Mouse (Mus musculus) neural tube, embryonic 14.5 days (tissue): ENCODE results near the gene Cfap69. TPM values are rescaled to one million over a fixed set of nuclear protein-coding genes. Genes with fewer than 3 reads are reported as not detected.

Source experiments
- ATAC-seq: fragments of 200-750 bp; cut with Nextera tagmentation; 2 replicates; pipeline ENCODE4 v1.8.0; 2017; ENCODE audit warnings: low read depth, mild to moderate bottlenecking, moderate TSS enrichment, moderate library complexity
- H3K27ac ChIP-seq: fragments of 300-500 bp; sonication (generic); 2 replicates; pipeline ENCODE4 v1.5.1; 2014; ENCODE audit warnings: low read depth, mild to moderate bottlenecking, control low read depth, low read length, moderate library complexity, mixed read lengths
- H3K27me3 ChIP-seq: fragments of 300-500 bp; sonication (generic); 2 replicates; pipeline ENCODE4 v1.6.1; 2014; ENCODE audit warnings: low read length; ENCODE audit not compliant: control insufficient read depth, insufficient read depth
- H3K36me3 ChIP-seq: fragments of 300-500 bp; sonication (generic); 2 replicates; pipeline ENCODE4 v1.6.1; 2014; ENCODE audit warnings: low read length, mixed read lengths; ENCODE audit not compliant: control insufficient read depth, insufficient read depth
- H3K4me1 ChIP-seq: fragments of 300-500 bp; sonication (generic); 2 replicates; pipeline ENCODE4 v1.6.1; 2014; ENCODE audit warnings: low read length; ENCODE audit not compliant: control insufficient read depth, insufficient read depth
- H3K4me2 ChIP-seq: fragments of 300-500 bp; sonication (generic); 2 replicates; pipeline ENCODE4 v1.6.1; 2014; ENCODE audit warnings: mild to moderate bottlenecking, low read depth, low read length, control low read depth
- H3K4me3 ChIP-seq: fragments of 300-500 bp; sonication (generic); 2 replicates; pipeline ENCODE4 v1.5.1; 2014; ENCODE audit warnings: low read depth, low read length, control low read depth, mixed read lengths
- H3K9ac ChIP-seq: fragments of 300-500 bp; sonication (generic); replicated peaks from 2 replicates; pipeline ENCODE4 v1.6.1; 2014; ENCODE audit warnings: low read depth, mild to moderate bottlenecking, control low read depth, low read length, mixed read lengths
- H3K9me3 ChIP-seq: fragments of 300-500 bp; sonication (generic); 2 replicates; pipeline ENCODE4 v1.6.1; 2016; ENCODE audit warnings: low read length; ENCODE audit not compliant: control insufficient read depth
- WGBS: fragments of 180-500 bp; shearing (Covaris S2); extraction: QIAGEN DNeasy Blood & Tissue Kit; methylation state at CpG from one replicate; pipeline ENCODE4 v1.1.7; 2014; 5-methylcytosine and 5-hydroxymethylcytosine counted together
- polyA plus RNA-seq: library from polyadenylated mRNA; unstranded; fragments of >200 nt; fragmentation: Nextera tagmentation; extraction: Ambion mirVana; gene quantifications from 2 replicates; pipeline ENCODE4 v1.2.1, GENCODE M21; 2014

Cfap69 gene
- polyA plus RNA-seq, 1 experiment from 2014 or later = 14.2 TPM

DNA sequence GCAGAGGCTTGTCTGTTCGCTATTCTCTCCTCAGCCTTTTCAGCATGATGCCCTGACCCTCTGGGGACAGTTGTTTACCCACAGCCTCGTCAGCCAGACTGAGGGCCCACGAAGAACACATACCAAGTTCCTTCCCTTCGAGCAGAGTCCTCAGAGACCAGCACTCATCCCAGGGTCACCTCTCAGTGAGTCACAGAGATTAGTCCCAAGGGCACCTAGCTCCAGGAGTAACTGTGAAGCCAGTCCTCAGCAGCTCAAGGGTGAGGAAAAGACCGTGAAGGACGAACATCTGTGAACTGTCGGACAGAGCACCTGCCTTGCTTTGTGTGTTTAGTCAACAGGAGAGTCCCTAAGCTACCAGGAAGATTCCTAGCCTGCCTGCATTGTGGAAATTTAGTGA lies 4.9 kb upstream of the Cfap69 start:
- no peak overlapping the region for H3K27ac ChIP-seq
- no peak overlapping the region for H3K9ac ChIP-seq
- H3K4me1 ChIP-seq = peaks cover 8% of the 10 kb centered on the region
- H3K4me3 ChIP-seq = no peak overlapping the region
- ATAC-seq = no peak
- no peaks in the 10 kb centered on the region for H3K9me3 ChIP-seq
- H3K36me3 ChIP-seq = no peaks in the 10 kb centered on the region
- H3K4me2 ChIP-seq = no peak overlapping the region
- WGBS = 80% methylated on average over 7 of the region's 7 CpGs
- H3K27me3 ChIP-seq = no peaks in the 10 kb centered on the region

DNA sequence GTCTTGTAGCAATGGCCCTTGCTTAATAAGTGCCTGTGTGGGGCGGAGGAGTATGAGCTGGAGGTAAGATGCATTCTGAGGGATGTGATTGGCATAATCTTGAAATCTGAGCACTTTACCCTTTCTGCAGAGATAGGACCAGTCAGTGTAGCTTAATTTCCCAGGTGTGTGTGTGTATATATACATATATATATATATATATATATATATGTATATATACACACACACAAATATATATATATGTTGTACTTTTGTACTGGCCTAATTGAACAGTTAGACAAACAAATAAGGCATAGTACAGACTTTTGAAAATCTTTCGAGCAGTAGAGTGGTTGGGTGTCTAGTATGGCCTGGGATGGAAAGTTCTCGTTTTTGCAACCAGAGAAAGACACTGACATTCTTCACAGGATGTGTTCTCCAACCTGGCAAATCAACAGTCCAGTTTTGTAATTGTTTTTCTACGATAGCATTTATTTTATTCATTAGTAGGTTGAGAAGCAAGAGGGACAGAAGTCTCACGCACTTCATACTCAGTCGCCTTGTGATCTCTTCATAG lies 410 bp upstream of the Cfap69 start:
- H3K27ac ChIP-seq = 0 out of 2 replicates have a peak overlapping the region, but pooled peaks have one; percentile 10
- H3K4me1 ChIP-seq = peaks cover 14% of the 10 kb centered on the region
- no peaks in the 10 kb centered on the region for H3K27me3 ChIP-seq
- 58% methylated on average over 6 of the region's 6 CpGs for WGBS
- no peaks in the 10 kb centered on the region for H3K36me3 ChIP-seq
- ATAC-seq = no peak; the same call in 1 of the 2 replicates
- peak overlapping the region; percentile 78 for H3K4me3 ChIP-seq
- H3K9ac ChIP-seq = peak overlapping the region; percentile 61
- no peaks in the 10 kb centered on the region for H3K9me3 ChIP-seq
- peak overlapping the region; percentile 86 for H3K4me2 ChIP-seq

DNA sequence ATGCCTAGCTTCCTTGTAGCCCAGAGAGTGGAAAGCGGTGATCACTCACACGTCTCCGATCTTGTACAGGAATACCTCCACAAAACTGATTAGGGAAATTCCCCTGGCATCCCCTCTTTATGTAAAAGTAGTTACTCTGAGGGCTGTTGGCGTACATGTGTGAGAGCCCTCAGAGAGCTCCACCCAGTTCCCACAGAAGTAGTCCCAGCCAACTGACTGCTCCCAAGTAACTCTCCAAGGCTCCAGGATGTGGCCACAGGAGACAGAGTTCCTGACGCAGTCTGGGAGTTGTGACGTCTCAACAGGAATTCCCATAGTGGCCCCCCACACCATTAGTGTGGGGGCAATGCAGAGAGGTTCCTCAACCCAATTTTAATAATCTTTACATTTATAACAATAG lies 982 bp downstream of the Cfap69 start:
- Histone ChIP-seq H3K4me1 (peaks cover 14% of the 10 kb centered on the region), H3K36me3 (no peaks in the 10 kb centered on the region), H3K27ac (no peak overlapping the region), H3K27me3 (no peaks in the 10 kb centered on the region), H3K4me3 (peak overlapping the region; percentile 78), H3K9ac (no peak overlapping the region; the same call in 1 of the 2 replicates), H3K4me2 (peak overlapping the region; percentile 86), H3K9me3 (no peaks in the 10 kb centered on the region)
- no peak for ATAC-seq
- WGBS = 42% methylated on average over 6 of the region's 6 CpGs

GRCm38 (mm10) chr5:5658680-5659079 lies 5.4 kb downstream of the Cfap69 start:
- ATAC-seq = no peak

DNA sequence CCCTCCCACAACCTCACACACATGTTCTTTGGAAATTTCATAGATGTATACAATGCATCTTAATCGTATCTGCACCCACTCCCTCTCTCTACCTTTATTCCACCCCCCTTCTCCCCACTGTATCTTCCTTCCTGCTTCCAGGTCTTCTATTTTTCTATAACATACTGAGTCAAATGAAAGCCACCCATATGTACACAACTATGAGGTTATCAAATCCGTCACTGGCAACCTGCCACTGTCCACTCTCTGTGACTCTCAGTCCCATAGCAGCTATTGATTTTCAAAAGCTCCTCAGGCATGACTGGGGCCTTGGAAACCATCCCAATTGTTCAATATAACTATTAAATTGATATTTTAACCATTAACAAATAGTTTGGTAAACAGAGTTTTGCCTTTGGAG lies 6.1 kb downstream of the Cfap69 start:
- H3K9ac ChIP-seq = no peak overlapping the region
- no peaks in the 10 kb centered on the region for H3K27me3 ChIP-seq
- H3K27ac ChIP-seq = no peak overlapping the region
- WGBS = 84% methylated on average over 2 of the region's 2 CpGs
- no peak overlapping the region for H3K4me2 ChIP-seq
- no peaks in the 10 kb centered on the region for H3K36me3 ChIP-seq
- no peak for ATAC-seq
- no peaks in the 10 kb centered on the region for H3K9me3 ChIP-seq
- H3K4me1 ChIP-seq = 0 out of 2 replicates have a peak, but pooled peaks cover under 1% of the 10 kb centered on the region
- no peak overlapping the region for H3K4me3 ChIP-seq

More at GRCm38 (mm10) chr5:5658680-5659079, 5.4 kb downstream of the Cfap69 start:
- Histone ChIP-seq H3K36me3 (no peaks in the 10 kb centered on the region), H3K9ac (no peak overlapping the region), H3K27ac (no peak overlapping the region), H3K4me3 (no peak overlapping the region), H3K4me2 (no peak overlapping the region), H3K4me1 (0 out of 2 replicates have a peak, but pooled peaks cover 6% of the 10 kb centered on the region), H3K9me3 (no peaks in the 10 kb centered on the region), H3K27me3 (no peaks in the 10 kb centered on the region)
- WGBS = 60% methylated on average over 2 of the region's 2 CpGs

DNA sequence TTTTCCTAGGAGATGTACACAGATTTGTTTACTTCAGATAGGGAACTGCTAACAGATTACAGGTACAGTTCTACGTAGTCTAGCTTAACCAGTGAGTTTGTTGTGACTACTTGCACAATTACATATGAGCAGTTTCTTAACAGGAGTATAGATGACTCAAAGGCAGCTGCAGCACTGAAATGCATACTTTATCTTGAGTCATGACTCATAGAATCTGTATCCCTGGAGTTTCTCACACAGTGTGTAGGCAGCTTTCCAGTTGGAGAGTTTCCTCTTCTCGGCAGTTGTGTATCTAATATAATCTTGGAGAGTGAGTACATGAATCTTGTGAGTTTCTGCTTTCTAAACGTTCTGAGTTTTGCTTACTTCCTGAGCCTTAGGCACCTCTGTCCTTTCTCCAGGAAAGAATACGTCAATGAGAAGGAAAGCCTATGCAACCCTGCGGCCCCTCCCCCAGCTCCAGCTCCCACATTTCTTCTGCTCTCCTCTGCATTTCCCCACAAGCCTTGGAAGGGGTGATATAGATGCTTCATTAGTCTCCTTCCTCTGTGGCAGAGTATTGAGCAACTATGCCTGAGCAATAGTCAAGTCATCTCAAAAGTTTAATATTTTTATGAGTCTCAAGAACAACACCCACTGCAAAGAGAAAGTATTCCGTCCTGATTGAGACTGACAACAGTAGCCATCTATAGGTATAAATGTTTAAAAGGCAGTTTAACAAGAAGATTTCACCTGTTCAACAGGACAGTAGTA lies 15.0 kb downstream of the Cfap69 start:
- WGBS = 79% methylated on average over 6 of the region's 6 CpGs
- H3K27me3 ChIP-seq = no peaks in the 10 kb centered on the region
- H3K4me1 ChIP-seq = no peaks in the 10 kb centered on the region
- H3K4me3 ChIP-seq = no peak overlapping the region
- no peaks in the 10 kb centered on the region for H3K9me3 ChIP-seq
- no peak overlapping the region for H3K9ac ChIP-seq
- H3K4me2 ChIP-seq = no peak overlapping the region
- no peak overlapping the region for H3K27ac ChIP-seq
- H3K36me3 ChIP-seq = no peaks in the 10 kb centered on the region
- no peak for ATAC-seq

DNA sequence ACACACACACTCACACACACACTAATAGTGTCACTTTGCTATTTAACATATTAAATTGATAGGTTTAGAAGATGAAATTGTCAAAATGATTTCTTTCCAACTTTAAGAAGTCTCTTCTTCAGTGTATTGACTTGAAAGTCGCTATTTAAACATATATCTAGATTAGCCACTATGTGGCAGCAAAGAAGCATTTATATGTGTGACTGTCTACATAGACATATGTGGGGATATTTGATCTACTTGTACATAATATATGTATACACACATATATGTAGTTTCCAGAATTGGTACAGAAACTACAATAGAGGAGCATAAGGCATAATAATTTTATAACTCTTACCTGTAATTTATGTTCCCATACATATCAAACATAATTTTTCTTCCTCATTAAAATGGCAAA lies 17.9 kb downstream of the Cfap69 start:
- Histone ChIP-seq H3K27ac (no peak overlapping the region), H3K4me1 (no peaks in the 10 kb centered on the region), H3K36me3 (no peaks in the 10 kb centered on the region), H3K4me3 (no peak overlapping the region), H3K4me2 (no peak overlapping the region), H3K9me3 (no peaks in the 10 kb centered on the region), H3K9ac (no peak overlapping the region), H3K27me3 (no peaks in the 10 kb centered on the region)
- peak; percentile 71; the same call in 1 of the 2 replicates for ATAC-seq
- WGBS = 7% methylated on average over 1 of the region's 1 CpGs

DNA sequence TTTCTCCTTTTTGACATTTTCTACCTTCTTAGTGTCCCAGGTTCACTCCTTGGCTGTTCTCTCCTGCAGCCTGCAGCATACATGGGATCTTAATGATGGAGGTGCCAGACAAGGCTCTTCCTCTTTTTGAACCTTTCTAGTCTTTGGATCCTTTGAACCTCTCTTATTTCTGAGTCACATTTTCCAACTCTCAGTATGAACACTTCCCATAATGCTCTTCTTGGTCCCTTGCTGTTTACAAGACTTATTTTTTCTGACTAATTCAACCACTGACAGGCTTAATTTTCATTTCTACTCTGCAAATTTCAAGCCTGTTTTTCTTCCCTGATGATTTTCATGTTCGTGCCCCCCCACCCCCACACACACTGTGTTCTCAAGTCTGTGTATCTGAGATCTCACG lies 25.5 kb downstream of the Cfap69 start:
- Histone ChIP-seq H3K4me1 (no peaks in the 10 kb centered on the region), H3K36me3 (no peaks in the 10 kb centered on the region), H3K27ac (no peak overlapping the region), H3K9ac (no peak overlapping the region), H3K4me2 (no peak overlapping the region), H3K4me3 (no peak overlapping the region), H3K27me3 (no peaks in the 10 kb centered on the region), H3K9me3 (no peaks in the 10 kb centered on the region)
- 52% methylated on average over 2 of the region's 2 CpGs for WGBS
- no peak for ATAC-seq

- Histone ChIP-seq H3K9me3 (no peaks in the 10 kb centered on the region), H3K4me1 (no peaks in the 10 kb centered on the region), H3K4me2 (no peak overlapping the region), H3K4me3 (no peak overlapping the region), H3K36me3 (no peaks in the 10 kb centered on the region), H3K27me3 (no peaks in the 10 kb centered on the region), H3K27ac (no peak overlapping the region), H3K9ac (no peak overlapping the region)
- ATAC-seq = no peak
- 89% methylated on average over 3 of the region's 3 CpGs for WGBS
These were observed 38.5 kb downstream of the Cfap69 start for GRCm38 (mm10) chr5:5625491-5625890.
